Mouse (Mus musculus) embryonic facial prominence, embryonic 12.5 days (tissue): ENCODE data around the gene Rabep2. TPM values are rescaled to one million over a fixed set of nuclear protein-coding genes. Genes with fewer than 3 reads are reported as not detected.
"Not testable (repeated sequence)": the region's sequence is repeated elsewhere in the genome, so short reads cannot be mapped to it uniquely, and the experiment has no call there.

Source experiments
- ATAC-seq: fragments of 200-750 bp; cut with Nextera tagmentation; 2 replicates; pipeline ENCODE4 v1.8.0; 2017; ENCODE audit not compliant: insufficient number of reproducible peaks, insufficient read depth, low FRiP score, low TSS enrichment
- H3K27ac ChIP-seq: fragments of 300-500 bp; sonication (generic); 2 replicates; pipeline ENCODE4 v1.5.1; 2016; ENCODE audit warnings: mild to moderate bottlenecking
- H3K27me3 ChIP-seq: fragments of 300-500 bp; sonication (generic); 2 replicates; pipeline ENCODE4 v1.6.1; 2016; ENCODE audit warnings: mild to moderate bottlenecking, moderate library complexity
- H3K36me3 ChIP-seq: fragments of 300-500 bp; sonication (generic); 2 replicates; pipeline ENCODE4 v1.6.1; 2016; ENCODE audit warnings: mild to moderate bottlenecking
- H3K4me1 ChIP-seq: fragments of 300-500 bp; sonication (generic); 2 replicates; pipeline ENCODE4 v1.6.1; 2016
- H3K4me2 ChIP-seq: fragments of 300-500 bp; sonication (generic); replicated peaks from 2 replicates; pipeline ENCODE4 v1.6.1; 2016; ENCODE audit warnings: mild to moderate bottlenecking, moderate library complexity
- H3K4me3 ChIP-seq: fragments of 300-500 bp; sonication (generic); 2 replicates; pipeline ENCODE4 v1.5.1; 2016; ENCODE audit warnings: mild to moderate bottlenecking
- H3K9ac ChIP-seq: fragments of 300-500 bp; sonication (generic); 2 replicates; pipeline ENCODE4 v1.6.1; 2016; ENCODE audit warnings: mild to moderate bottlenecking, moderate library complexity
- H3K9me3 ChIP-seq: fragments of 300-500 bp; sonication (generic); 2 replicates; pipeline ENCODE4 v1.6.1; 2016; ENCODE audit warnings: mild to moderate bottlenecking, moderate library complexity
- WGBS: fragments of 180-500 bp; shearing (Covaris S2); methylation state at CpG from one replicate; pipeline ENCODE4 v1.1.7; 2016; 5-methylcytosine and 5-hydroxymethylcytosine counted together
- polyA plus RNA-seq: library from polyadenylated mRNA; unstranded; fragments of >200 nt; fragmentation: Nextera tagmentation; extraction: Ambion mirVana; gene quantifications from 2 replicates; pipeline ENCODE4 v1.2.1, GENCODE M21; 2016

Rabep2 gene
- polyA plus RNA-seq, result 35.3 and 36.7 TPM in 2 replicates

- H3K4me1 ChIP-seq, result peaks cover 12% of the 10 kb centered on the region
- peaks cover 3% of the 10 kb centered on the region for H3K36me3 ChIP-seq
- peak; percentile 83 for ATAC-seq
- peak within 1 kb of the TSS; percentile 79 for H3K4me2 ChIP-seq
- H3K9me3 ChIP-seq, result no peaks in the 10 kb centered on the region
- peak within 1 kb of the TSS; percentile 86 for H3K9ac ChIP-seq
- no peaks in the 10 kb centered on the region for H3K27me3 ChIP-seq
- peak within 1 kb of the TSS; percentile 70 for H3K4me3 ChIP-seq
- under 1% methylated on average over 82 of the region's 82 CpGs for WGBS
- peak within 1 kb of the TSS; percentile 91 for H3K27ac ChIP-seq
These were observed at the start of gene Rabep2 for GRCm38 (mm10) chr7:126428631-126429502. Gene Rabep2, plus strand, starts transcription at chr7:126428759.

GRCm38 (mm10) chr7:126383565-126383964 is 45.0 kb upstream of the Rabep2 start:
- Histone ChIP-seq H3K9me3 (no peaks in the 10 kb centered on the region), H3K27ac (no peak overlapping the region), H3K27me3 (no peaks in the 10 kb centered on the region), H3K4me1 (no peaks in the 10 kb centered on the region), H3K4me2 (no peak overlapping the region), H3K36me3 (peaks cover 35% of the 10 kb centered on the region), H3K9ac (no peak overlapping the region), H3K4me3 (no peak overlapping the region)
- WGBS, result 92% methylated on average over 5 of the region's 5 CpGs
- no peak for ATAC-seq

- no peak overlapping the region for H3K9ac ChIP-seq
- H3K27me3 ChIP-seq, result no peaks in the 10 kb centered on the region
- no peaks in the 10 kb centered on the region for H3K9me3 ChIP-seq
- H3K4me2 ChIP-seq, result no peak overlapping the region
- H3K27ac ChIP-seq, result no peak overlapping the region
- 96% methylated on average over 1 of the region's 1 CpGs for WGBS
- no peak overlapping the region for H3K4me3 ChIP-seq
- no peak for ATAC-seq
- H3K4me1 ChIP-seq, result no peaks in the 10 kb centered on the region
- peaks cover 61% of the 10 kb centered on the region for H3K36me3 ChIP-seq
These were observed 40.4 kb upstream of the Rabep2 start for GRCm38 (mm10) chr7:126388185-126388584.

GRCm38 (mm10) chr7:126392086-126392884 is 36.3 kb upstream of the Rabep2 start:
- H3K36me3 ChIP-seq, result peaks cover 36% of the 10 kb centered on the region
- not testable (repeated sequence) for ATAC-seq, H3K9me3 ChIP-seq, H3K4me3 ChIP-seq, H3K4me2 ChIP-seq, H3K27ac ChIP-seq, H3K4me1 ChIP-seq, H3K9ac ChIP-seq, H3K27me3 ChIP-seq
- WGBS, result 90% methylated on average over 7 of the region's 7 CpGs

GRCm38 (mm10) chr7:126396298-126397119 is 32.0 kb upstream of the Rabep2 start, which contains the start of gene Nfatc2ip:
Gene Nfatc2ip, minus strand, starts transcription at chr7:126396737.
- peak within 1 kb of the TSS; percentile 82 for H3K4me2 ChIP-seq
- H3K4me1 ChIP-seq, result peaks cover 8% of the 10 kb centered on the region; the same call in 1 of the 2 replicates
- H3K27ac ChIP-seq, result no peak within 1 kb of the TSS
- H3K9me3 ChIP-seq, result no peaks in the 10 kb centered on the region
- peak within 1 kb of the TSS; percentile 83 for H3K4me3 ChIP-seq
- peak within 1 kb of the TSS; percentile 67 for H3K9ac ChIP-seq
- H3K27me3 ChIP-seq, result no peaks in the 10 kb centered on the region
- no peaks in the 10 kb centered on the region for H3K36me3 ChIP-seq
- peak; percentile 99 for ATAC-seq
- WGBS, result under 1% methylated on average over 59 of the region's 59 CpGs

GRCm38 (mm10) chr7:126397221-126397620 is 31.3 kb upstream of the Rabep2 start:
- Histone ChIP-seq H3K27ac (no peak overlapping the region), H3K9ac (no peak overlapping the region), H3K4me2 (no peak overlapping the region; the same call in 1 of the 2 replicates), H3K36me3 (no peaks in the 10 kb centered on the region), H3K27me3 (no peaks in the 10 kb centered on the region), H3K9me3 (no peaks in the 10 kb centered on the region), H3K4me1 (peaks cover 8% of the 10 kb centered on the region; the same call in 1 of the 2 replicates), H3K4me3 (no peak overlapping the region)
- 55% methylated on average over 6 of the region's 6 CpGs for WGBS
- no peak for ATAC-seq

- Histone ChIP-seq H3K9ac (no peak overlapping the region), H3K27me3 (no peaks in the 10 kb centered on the region), H3K4me2 (no peak overlapping the region), H3K4me1 (peaks cover 8% of the 10 kb centered on the region; the same call in 1 of the 2 replicates), H3K36me3 (no peaks in the 10 kb centered on the region), H3K27ac (no peak overlapping the region), H3K9me3 (no peaks in the 10 kb centered on the region), H3K4me3 (no peak overlapping the region)
- no peak for ATAC-seq
- WGBS, result 88% methylated on average over 4 of the region's 4 CpGs
These were observed 30.7 kb upstream of the Rabep2 start for GRCm38 (mm10) chr7:126397822-126398221.

- no peaks in the 10 kb centered on the region for H3K27me3 ChIP-seq
- no peak for ATAC-seq
- no peak overlapping the region for H3K27ac ChIP-seq
- 11% methylated on average over 5 of the region's 5 CpGs for WGBS
- no peak overlapping the region for H3K9ac ChIP-seq
- H3K9me3 ChIP-seq, result no peaks in the 10 kb centered on the region
- H3K4me3 ChIP-seq, result no peak overlapping the region
- no peaks in the 10 kb centered on the region for H3K36me3 ChIP-seq
- no peak overlapping the region for H3K4me2 ChIP-seq
- peaks cover 8% of the 10 kb centered on the region; the same call in 1 of the 2 replicates for H3K4me1 ChIP-seq
These were observed 29.0 kb upstream of the Rabep2 start for GRCm38 (mm10) chr7:126399548-126399947.

- not testable (repeated sequence) for H3K4me1 ChIP-seq, ATAC-seq, H3K9ac ChIP-seq, H3K36me3 ChIP-seq, H3K27ac ChIP-seq, H3K4me3 ChIP-seq, H3K27me3 ChIP-seq, H3K9me3 ChIP-seq, H3K4me2 ChIP-seq
- 82% methylated on average over 8 of the region's 8 CpGs for WGBS
These were observed 26.0 kb upstream of the Rabep2 start for GRCm38 (mm10) chr7:126402518-126402917.

GRCm38 (mm10) chr7:126408686-126409085 is 19.9 kb upstream of the Rabep2 start:
- Histone ChIP-seq H3K4me2 (no peak overlapping the region), H3K9ac (no peak overlapping the region), H3K27me3 (no peaks in the 10 kb centered on the region), H3K4me1 (no peaks in the 10 kb centered on the region), H3K4me3 (no peak overlapping the region), H3K27ac (no peak overlapping the region), H3K36me3 (no peaks in the 10 kb centered on the region), H3K9me3 (no peaks in the 10 kb centered on the region)
- WGBS, result 73% methylated on average over 2 of the region's 2 CpGs
- ATAC-seq, result no peak

- Histone ChIP-seq H3K4me3 (no peak overlapping the region), H3K4me1 (no peaks in the 10 kb centered on the region), H3K27me3 (no peaks in the 10 kb centered on the region), H3K36me3 (no peaks in the 10 kb centered on the region), H3K9me3 (no peaks in the 10 kb centered on the region), H3K4me2 (no peak overlapping the region), H3K27ac (no peak overlapping the region), H3K9ac (no peak overlapping the region)
- WGBS, result 86% methylated on average over 4 of the region's 4 CpGs
- no peak for ATAC-seq
These were observed 17.5 kb upstream of the Rabep2 start for GRCm38 (mm10) chr7:126411061-126411460.
